Mouse (Mus musculus) mature B cell (primary cell): ENCODE results near the gene Gm4027.
"Not testable (repeated sequence)": the region's sequence is repeated elsewhere in the genome, so short reads cannot be mapped to it uniquely, and the experiment has no call there.

Experiments used
- in situ Hi-C: fragments of 300-500 bp; cut with MboI; formaldehyde crosslinking; loops from 2 replicates; pipeline ENCODE4 v1.14.3; 2019

The Gm4027 gene

DNA sequence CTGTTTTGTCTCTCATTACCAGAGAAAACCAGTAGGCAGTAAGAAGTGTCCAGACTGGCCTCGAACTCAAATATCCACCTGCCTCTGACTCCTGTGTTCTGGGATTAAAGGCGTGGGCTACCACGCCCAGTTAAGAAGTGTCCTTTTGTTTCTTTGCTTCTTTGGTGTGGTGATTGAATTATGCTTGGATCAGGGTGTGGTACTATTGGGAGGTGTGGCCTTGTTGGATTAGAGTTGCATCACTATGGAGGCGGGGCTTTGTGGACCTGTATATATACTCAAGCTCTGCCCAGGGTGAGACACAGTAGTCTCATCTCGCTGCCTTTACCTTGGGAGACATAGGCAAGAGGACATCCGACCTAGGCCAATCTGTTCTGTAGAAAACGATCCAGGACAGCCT, at the start of gene Gm4027:
Gm4027 (plus strand) TSS at position 301 of the 400 bp plus-strand sequence.
- in situ Hi-C loops: not testable (repeated sequence)

DNA sequence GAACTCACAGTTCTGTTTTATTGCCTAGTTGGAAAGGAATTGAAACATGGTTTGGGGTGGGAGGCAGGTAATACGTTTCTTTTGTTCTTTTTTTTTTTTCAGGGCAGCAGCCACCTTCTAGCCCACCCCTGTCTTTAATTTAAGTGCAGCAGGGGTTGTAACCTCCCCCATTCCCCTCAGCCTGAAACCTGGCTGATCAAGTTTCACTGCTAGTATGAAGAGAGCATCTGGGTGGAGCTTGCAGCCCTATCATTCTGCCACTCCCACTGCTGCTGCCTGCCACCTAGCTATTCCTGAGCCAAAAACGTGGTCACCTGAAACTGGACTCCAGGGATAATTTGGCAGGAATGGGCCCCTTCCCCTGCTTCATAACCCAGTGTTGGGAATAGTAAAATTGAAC, 17.3 kb upstream of the Gm4027 start:
- in situ Hi-C loops: not testable (repeated sequence)

- in situ Hi-C loops: not testable (repeated sequence)
These were observed 16.3 kb upstream of the Gm4027 start, which contains the start of gene Oog1 for GRCm38 (mm10) chr12:87602388-87602787. TSS of gene Oog1 (plus strand) at chr12:87602688.

GRCm38 (mm10) chr12:87644520-87644919, 25.9 kb downstream of the Gm4027 start, which contains the start of gene Gm16381:
TSS of gene Gm16381 (minus strand) at chr12:87644620.
- in situ Hi-C loops: not testable (repeated sequence)

- in situ Hi-C loops: not testable (repeated sequence)
These were observed 34.4 kb downstream of the Gm4027 start for GRCm38 (mm10) chr12:87652916-87653703.
